Mouse (Mus musculus) yolk sac, embryonic 10.5 days (tissue): ENCODE data around the gene Brat1.

Experiments
- DNase-seq: peaks from one replicate; pipeline ENCODE4 v3.0.0-alpha.2; 2017; ENCODE audit warnings: low spot score

Gene Brat1

DNA sequence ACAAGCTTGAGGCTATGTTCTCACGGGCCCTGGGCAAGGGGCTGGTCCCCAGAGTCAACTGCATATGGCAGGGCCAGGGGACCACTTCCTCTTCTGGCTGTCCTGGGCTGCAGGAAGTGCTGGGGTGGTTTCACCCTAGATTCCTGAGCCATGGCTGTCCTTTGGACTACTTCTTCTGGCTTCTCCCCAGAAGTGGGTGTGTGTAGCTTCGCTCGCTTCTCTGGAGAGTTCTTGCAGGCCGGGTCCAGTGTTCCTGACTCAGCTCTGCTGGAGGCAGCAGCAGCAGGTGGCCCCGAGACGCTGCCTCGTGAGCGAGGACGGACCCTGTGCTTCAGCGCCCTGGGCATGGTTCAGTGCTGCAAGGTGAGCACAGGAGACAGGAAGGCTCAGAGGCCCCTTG lies 43.6 kb downstream of the Brat1 start:
- no peak for DNase-seq

DNA sequence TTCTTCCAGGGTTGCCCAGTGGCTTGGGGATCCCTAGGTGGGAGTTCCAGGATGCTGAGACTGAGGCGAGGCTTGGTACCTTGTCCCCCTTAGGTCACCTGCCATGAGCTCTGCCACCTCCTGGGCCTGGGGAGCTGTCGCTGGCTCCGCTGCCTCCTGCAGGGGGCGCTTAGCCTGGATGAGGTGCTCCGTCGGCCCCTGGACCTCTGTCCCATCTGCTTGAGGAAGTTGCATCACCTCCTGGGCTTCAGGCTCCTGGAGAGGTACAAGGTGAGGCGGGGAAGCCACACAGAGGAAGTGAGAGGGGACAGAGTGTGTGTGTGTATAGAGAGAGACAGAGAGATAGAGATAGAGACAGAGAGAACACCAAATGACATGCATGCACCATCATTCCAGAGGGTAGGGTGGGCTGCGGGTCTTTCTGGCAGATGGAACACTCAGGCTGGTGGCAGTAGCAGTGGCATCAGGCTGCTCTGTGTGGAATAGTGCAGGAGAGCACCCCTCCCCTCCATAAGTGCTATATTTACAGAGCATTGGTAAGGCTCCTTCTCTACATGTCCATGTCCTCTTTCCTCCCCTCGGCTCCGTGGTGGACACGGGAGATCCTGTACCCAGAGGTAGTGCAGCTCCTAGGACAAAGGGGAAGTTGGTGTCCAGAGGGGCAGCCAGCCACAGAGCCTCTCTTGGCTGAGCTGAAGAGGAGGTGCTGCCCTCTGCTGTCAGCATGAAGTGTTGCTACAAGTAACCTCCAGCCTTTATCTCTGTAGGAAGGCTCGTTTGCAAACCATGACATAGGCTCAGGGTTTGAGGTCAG lies 44.5 kb downstream of the Brat1 start:
- DNase-seq: peak; percentile 53

DNA sequence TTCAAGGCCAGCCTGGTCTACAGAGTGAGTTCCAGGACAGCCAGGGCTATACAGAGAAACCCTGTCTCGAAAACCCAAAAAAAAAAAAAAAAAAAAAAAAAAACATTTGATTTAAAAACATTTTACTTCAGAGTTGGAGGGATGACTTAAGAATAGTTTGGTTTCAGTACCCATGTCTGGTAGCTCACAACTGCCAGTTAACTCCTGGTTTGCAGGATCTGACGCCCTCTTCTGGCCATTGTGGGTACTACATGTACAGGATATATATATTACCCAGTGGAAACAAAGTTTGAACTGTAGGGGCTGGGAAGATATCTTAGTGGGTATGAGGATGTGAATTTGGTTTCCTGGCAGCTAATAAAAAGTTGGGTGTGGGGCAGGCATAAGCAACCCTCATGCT lies 46.1 kb downstream of the Brat1 start:
- no peak for DNase-seq

DNA sequence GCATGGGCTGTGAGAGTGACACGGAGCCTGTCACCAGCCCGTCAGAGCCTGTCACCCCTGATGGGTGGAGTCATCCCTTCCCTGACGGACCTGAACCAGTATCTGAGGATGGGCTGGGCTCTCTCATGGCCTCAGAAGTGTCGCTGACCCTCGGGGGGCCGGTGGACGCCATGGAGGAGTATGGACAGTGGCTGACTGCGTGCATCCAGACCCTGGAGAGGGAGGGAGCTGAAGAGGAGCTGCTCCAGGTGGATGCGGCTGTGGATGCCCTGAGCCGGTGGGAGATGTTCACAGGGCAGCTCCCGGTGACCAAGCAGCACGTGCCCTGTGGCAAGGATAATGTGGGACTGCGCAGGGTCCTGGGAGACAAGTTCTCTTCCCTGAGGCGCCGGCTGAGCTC lies 47.2 kb downstream of the Brat1 start:
- no peak for DNase-seq

- DNase-seq: no peak
Observed at GRCm38 (mm10) chr5:140752639-140753038, 47.8 kb downstream of the Brat1 start.

GRCm38 (mm10) chr5:140753223-140753622 lies 48.4 kb downstream of the Brat1 start:
- DNase-seq: no peak

- DNase-seq: no peak
Observed at GRCm38 (mm10) chr5:140758864-140759263, 54.1 kb downstream of the Brat1 start.

DNA sequence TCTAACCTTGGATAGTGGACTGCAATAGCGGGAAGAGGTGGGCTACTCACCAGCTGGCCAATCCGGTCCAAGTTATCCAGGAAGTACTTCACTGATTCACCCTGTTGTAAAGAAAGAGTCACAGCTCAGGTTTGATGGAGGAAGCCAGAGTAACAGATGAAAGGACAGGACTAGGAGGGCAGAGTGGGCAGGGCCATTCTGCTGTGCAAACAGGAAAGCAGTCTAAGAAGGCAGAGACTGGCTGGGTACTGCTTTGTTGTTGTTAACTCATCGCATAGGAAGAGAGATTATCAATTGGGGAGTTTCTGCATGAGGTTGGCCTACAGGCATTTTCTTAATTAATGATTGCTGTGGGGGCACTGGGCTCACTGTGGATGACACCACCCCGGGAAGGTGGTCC lies 57.7 kb downstream of the Brat1 start:
- DNase-seq: no peak

DNA sequence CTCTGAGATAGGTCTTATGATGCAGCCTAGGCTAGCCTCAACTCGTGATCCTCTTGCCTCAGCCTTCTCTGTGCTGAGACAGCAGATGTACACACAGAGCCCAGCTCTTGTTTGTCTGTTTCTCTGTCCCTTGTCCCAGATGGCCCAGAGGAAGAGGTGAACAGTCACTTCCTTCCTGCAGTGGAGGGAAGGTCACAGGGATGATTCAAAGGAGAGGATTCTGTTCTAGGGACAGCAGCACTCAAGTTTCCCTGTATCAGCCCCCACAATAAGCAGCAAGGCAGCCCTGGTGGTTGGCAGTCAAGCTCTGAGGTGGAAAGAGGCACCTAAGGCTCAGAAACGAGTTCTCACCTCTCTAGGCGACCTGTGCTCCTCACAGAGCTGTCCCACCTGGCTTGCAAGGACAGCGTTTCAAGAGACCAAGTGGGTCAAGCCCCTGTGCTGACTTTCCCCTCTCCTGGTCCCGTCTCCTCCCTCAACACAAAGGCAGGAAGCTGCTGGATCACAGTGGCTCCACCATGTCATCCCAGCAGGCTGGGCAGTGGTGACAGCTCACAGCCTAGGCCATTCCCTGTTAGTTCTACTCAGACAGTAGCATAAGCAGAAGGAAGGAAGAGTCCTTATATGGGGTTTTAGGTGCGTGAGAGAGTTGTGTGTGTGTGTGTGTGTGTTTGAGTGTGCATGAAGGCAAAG lies 60.3 kb downstream of the Brat1 start:
- DNase-seq: peak; percentile 67

DNA sequence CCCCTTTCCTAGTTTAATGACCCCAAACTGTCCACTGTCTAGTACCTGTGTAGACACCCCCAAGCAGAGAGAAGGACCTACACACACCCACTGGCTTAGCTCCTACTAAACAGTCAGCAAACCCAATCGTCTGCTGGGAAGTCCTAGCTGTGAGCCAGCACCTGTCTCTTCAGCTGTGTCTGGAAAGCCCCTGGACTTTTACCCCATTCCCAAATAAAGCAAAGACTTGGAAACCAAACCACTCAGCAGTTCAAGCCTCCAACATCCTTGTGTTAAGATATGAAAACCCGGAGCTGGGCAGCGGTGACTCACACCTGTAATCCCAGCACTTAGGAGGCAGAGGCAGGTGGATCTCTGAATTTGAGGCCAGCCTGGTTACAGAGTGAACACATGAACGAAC lies 61.8 kb downstream of the Brat1 start:
- peak; percentile 66 for DNase-seq

DNA sequence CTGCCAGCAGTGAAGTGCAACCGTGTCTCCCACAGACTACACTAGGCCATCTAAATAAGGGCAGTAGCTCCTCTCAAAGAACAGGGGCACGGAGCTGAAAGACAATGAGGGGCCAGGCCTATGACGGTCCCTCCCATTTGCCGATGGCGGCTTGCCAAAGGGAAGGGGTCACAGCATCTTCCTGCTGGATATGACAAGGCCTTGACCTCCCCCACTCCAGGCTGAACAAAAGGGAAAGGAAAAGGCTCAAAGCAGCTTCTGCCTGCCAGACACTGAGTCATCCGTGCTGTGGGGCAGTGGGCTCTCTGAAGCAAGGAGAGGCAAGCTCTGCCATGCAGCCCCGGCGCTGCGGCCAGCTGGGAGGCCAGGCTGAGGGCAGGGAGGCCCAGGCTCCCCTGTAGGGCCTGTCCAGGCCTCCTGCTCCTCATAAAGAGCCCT lies 62.9 kb downstream of the Brat1 start:
- DNase-seq: peak; percentile 65

DNA sequence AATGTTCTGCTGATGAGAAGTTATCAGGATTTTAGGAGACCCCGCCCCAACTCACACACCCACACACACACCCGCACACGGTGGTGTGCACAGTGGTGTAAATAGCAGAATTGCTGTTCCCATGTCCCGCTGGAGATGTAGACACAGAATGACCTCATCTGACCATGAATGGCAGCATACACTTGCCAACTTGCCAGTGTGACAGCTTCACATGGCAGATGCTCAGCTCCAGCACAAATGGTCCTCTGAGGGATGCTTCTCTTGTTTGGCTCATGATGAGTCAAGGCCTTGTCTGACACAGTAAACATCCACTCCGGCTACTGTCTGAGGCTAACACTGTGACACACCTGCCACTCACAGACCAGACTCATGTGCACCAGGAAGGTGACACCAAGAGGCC lies 63.5 kb downstream of the Brat1 start:
- DNase-seq: no peak
